Mouse (Mus musculus) limb, embryonic 14.5 days (tissue): Measurements from ENCODE around the gene Sf3b3. TPM values are rescaled to one million over a fixed set of nuclear protein-coding genes. Genes with fewer than 3 reads are reported as not detected.
"Not testable (repeated sequence)": the region's sequence is repeated elsewhere in the genome, so short reads cannot be mapped to it uniquely, and the experiment has no call there.

Experiments used
- ATAC-seq: fragments of 200-750 bp; cut with Nextera tagmentation; 2 replicates; pipeline ENCODE4 v1.8.0; 2017; ENCODE audit warnings: low read depth, moderate number of reproducible peaks, moderate TSS enrichment; ENCODE audit not compliant: low FRiP score
- DNase-seq: peaks from one replicate; pipeline ENCODE4 v3.0.0-alpha.2; 2015; ENCODE audit warnings: low spot score
- H3K27ac ChIP-seq: fragments of 300-500 bp; sonication (generic); replicated peaks from 2 replicates; pipeline ENCODE4 v1.5.1; 2014; ENCODE audit warnings: low read depth, mild to moderate bottlenecking, low read length, moderate library complexity, mixed read lengths
- H3K27me3 ChIP-seq: fragments of 300-500 bp; sonication (generic); 2 replicates; pipeline ENCODE4 v1.6.1; 2014; ENCODE audit warnings: low read length, mixed read lengths; ENCODE audit not compliant: control insufficient read depth, insufficient read depth
- H3K36me3 ChIP-seq: fragments of 300-500 bp; sonication (generic); 2 replicates; pipeline ENCODE4 v1.6.1; 2014; ENCODE audit warnings: mild to moderate bottlenecking, low read length, moderate library complexity, mixed read lengths; ENCODE audit not compliant: control insufficient read depth, insufficient read depth
- H3K4me1 ChIP-seq: fragments of 300-500 bp; sonication (generic); 2 replicates; pipeline ENCODE4 v1.6.1; 2014; ENCODE audit warnings: antibody characterized with exemption, low read length, mixed read lengths; ENCODE audit not compliant: control insufficient read depth, insufficient read depth
- H3K4me2 ChIP-seq: fragments of 300-500 bp; sonication (generic); replicated peaks from 2 replicates; pipeline ENCODE4 v1.6.1; 2014; ENCODE audit warnings: low read depth, mild to moderate bottlenecking, low read length, moderate library complexity; ENCODE audit not compliant: severe bottlenecking
- H3K4me3 ChIP-seq: fragments of 300-500 bp; sonication (generic); replicated peaks from 2 replicates; pipeline ENCODE4 v1.5.1; 2014; ENCODE audit warnings: low read length
- H3K9ac ChIP-seq: fragments of 300-500 bp; sonication (generic); 2 replicates; pipeline ENCODE4 v1.6.1; 2014; ENCODE audit warnings: mild to moderate bottlenecking, low read depth, low read length, moderate library complexity; ENCODE audit not compliant: severe bottlenecking
- H3K9me3 ChIP-seq: fragments of 300-500 bp; sonication (generic); 2 replicates; pipeline ENCODE4 v1.6.1; 2016; ENCODE audit warnings: low read length; ENCODE audit not compliant: control insufficient read depth
- POLR2A ChIP-seq: fragments of 200-500 bp; IDR thresholded peaks from 2 replicates; pipeline ENCODE4 v1.8.0; 2012; ENCODE audit warnings: inconsistent platforms, mild to moderate bottlenecking, moderate library complexity, borderline replicate concordance; ENCODE audit not compliant: insufficient read depth, insufficient read length; ENCODE audit errors: extremely low read depth
- WGBS: fragments of 180-500 bp; shearing (Covaris S2); extraction: QIAGEN DNeasy Blood & Tissue Kit; methylation state at CpG from one replicate; pipeline ENCODE4 v1.1.7; 2014; 5-methylcytosine and 5-hydroxymethylcytosine counted together
- polyA plus RNA-seq, 2 experiments: library from polyadenylated mRNA; depleted of rRNA in 1 of 2; stranded (reverse) in 1 of 2; unstranded in 1 of 2; fragments of >200 nt; fragmentation: Nextera tagmentation in 1 of 2; extraction: Ambion mirVana in 1 of 2; gene quantifications; 2 replicates each; pipeline versions ENCODE4 v1.2.1 to v1.2.3; 2012 to 2014

Gene Sf3b3
- polyA plus RNA-seq, 2 experiments, result 92.7 to 132 TPM

GRCm38 (mm10) chr8:110883824-110884223 is 37.2 kb upstream of the Sf3b3 start:
- Histone ChIP-seq H3K4me1 (no peaks in the 10 kb centered on the region), H3K4me3 (no peak overlapping the region), H3K4me2 (no peak overlapping the region), H3K27ac (no peak overlapping the region), H3K36me3 (peaks cover 82% of the 10 kb centered on the region), H3K9me3 (no peaks in the 10 kb centered on the region), H3K9ac (no peak overlapping the region), H3K27me3 (no peaks in the 10 kb centered on the region)
- WGBS, result 96% methylated on average over 18 of the region's 18 CpGs
- DNase-seq, result no peak
- ATAC-seq, result no peak
- TF ChIP-seq POLR2A, result no peak

- H3K36me3 ChIP-seq, result peaks cover 70% of the 10 kb centered on the region
- WGBS, result 94% methylated on average over 10 of the region's 10 CpGs
- H3K9me3 ChIP-seq, result no peaks in the 10 kb centered on the region
- H3K4me1 ChIP-seq, result no peaks in the 10 kb centered on the region
- no peak for TF ChIP-seq POLR2A
- ATAC-seq (no peak), DNase-seq (no peak)
- no peak overlapping the region for H3K4me2 ChIP-seq
- no peaks in the 10 kb centered on the region for H3K27me3 ChIP-seq
- H3K9ac ChIP-seq, result no peak overlapping the region
- H3K4me3 ChIP-seq, result no peak overlapping the region
- no peak overlapping the region for H3K27ac ChIP-seq
Measured at GRCm38 (mm10) chr8:110881741-110882310, 35.2 kb upstream of the Sf3b3 start.

- Histone ChIP-seq H3K9me3 (no peaks in the 10 kb centered on the region), H3K4me1 (no peaks in the 10 kb centered on the region), H3K27me3 (no peaks in the 10 kb centered on the region), H3K9ac (no peak overlapping the region), H3K4me2 (no peak overlapping the region), H3K36me3 (peaks cover 83% of the 10 kb centered on the region), H3K4me3 (no peak overlapping the region), H3K27ac (no peak overlapping the region)
- DNase-seq (no peak), ATAC-seq (no peak)
- WGBS, result 80% methylated on average over 4 of the region's 4 CpGs
- no peak for TF ChIP-seq POLR2A
Measured at GRCm38 (mm10) chr8:110877862-110878261, 31.3 kb upstream of the Sf3b3 start.

- Histone ChIP-seq H3K27ac (no peak overlapping the region), H3K9me3 (no peaks in the 10 kb centered on the region), H3K4me2 (no peak overlapping the region), H3K4me1 (no peaks in the 10 kb centered on the region), H3K9ac (no peak overlapping the region), H3K4me3 (no peak overlapping the region), H3K36me3 (peaks cover 92% of the 10 kb centered on the region), H3K27me3 (no peaks in the 10 kb centered on the region)
- 94% methylated on average over 2 of the region's 2 CpGs for WGBS
- no peak for ATAC-seq
- TF ChIP-seq POLR2A, result no peak
- DNase-seq, result no peak
Measured at GRCm38 (mm10) chr8:110870501-110870900, 23.9 kb upstream of the Sf3b3 start.

GRCm38 (mm10) chr8:110861347-110862025 is 14.9 kb upstream of the Sf3b3 start:
- not testable (repeated sequence) for H3K9ac ChIP-seq, H3K4me2 ChIP-seq, ATAC-seq, H3K4me1 ChIP-seq, H3K4me3 ChIP-seq, H3K9me3 ChIP-seq, DNase-seq, H3K27ac ChIP-seq, H3K27me3 ChIP-seq
- 96% methylated on average over 7 of the region's 7 CpGs for WGBS
- H3K36me3 ChIP-seq, result peaks cover 86% of the 10 kb centered on the region
